Mouse (Mus musculus) limb, embryonic 12.5 days (tissue): ENCODE results near the gene Gm12666. TPM values are rescaled to one million over a fixed set of nuclear protein-coding genes. Genes with fewer than 3 reads are reported as not detected.
"Not testable (repeated sequence)": the region's sequence is repeated elsewhere in the genome, so short reads cannot be mapped to it uniquely, and the experiment has no call there.

Experiments
- ATAC-seq: fragments of 200-750 bp; cut with Nextera tagmentation; 2 replicates; pipeline ENCODE4 v1.8.0; 2017; ENCODE audit warnings: low read depth, moderate TSS enrichment; ENCODE audit not compliant: insufficient number of reproducible peaks, insufficient read depth, low FRiP score, low TSS enrichment
- H3K27ac ChIP-seq: fragments of 300-500 bp; sonication (generic); 2 replicates; pipeline ENCODE4 v1.5.1; 2016; ENCODE audit warnings: mild to moderate bottlenecking, moderate library complexity
- H3K27me3 ChIP-seq: fragments of 300-500 bp; sonication (generic); 2 replicates; pipeline ENCODE4 v1.6.1; 2016; ENCODE audit warnings: mild to moderate bottlenecking, moderate library complexity
- H3K36me3 ChIP-seq: fragments of 300-500 bp; sonication (generic); 2 replicates; pipeline ENCODE4 v1.6.1; 2016; ENCODE audit warnings: mild to moderate bottlenecking, moderate library complexity
- H3K4me1 ChIP-seq: fragments of 300-500 bp; sonication (generic); replicated peaks from 2 replicates; pipeline ENCODE4 v1.6.1; 2016
- H3K4me2 ChIP-seq: fragments of 300-500 bp; sonication (generic); 2 replicates; pipeline ENCODE4 v1.6.1; 2016; ENCODE audit warnings: mild to moderate bottlenecking, moderate library complexity
- H3K4me3 ChIP-seq: fragments of 300-500 bp; sonication (generic); replicated peaks from 2 replicates; pipeline ENCODE4 v1.5.1; 2016; ENCODE audit warnings: mild to moderate bottlenecking
- H3K9ac ChIP-seq: fragments of 300-500 bp; sonication (generic); replicated peaks from 2 replicates; pipeline ENCODE4 v1.6.1; 2016; ENCODE audit warnings: mild to moderate bottlenecking, moderate library complexity
- H3K9me3 ChIP-seq: fragments of 300-500 bp; sonication (generic); 2 replicates; pipeline ENCODE4 v1.6.1; 2016; ENCODE audit warnings: mild to moderate bottlenecking, moderate library complexity
- WGBS: fragments of 180-500 bp; shearing (Covaris S2); methylation state at CpG from one replicate; pipeline ENCODE4 v1.1.7; 2016; 5-methylcytosine and 5-hydroxymethylcytosine counted together
- polyA plus RNA-seq: library from polyadenylated mRNA; unstranded; fragments of >200 nt; fragmentation: Nextera tagmentation; extraction: Ambion mirVana; gene quantifications from 2 replicates; pipeline ENCODE4 v1.2.1, GENCODE M21; 2016

The Gm12666 gene
- polyA plus RNA-seq, result not detected in 2 replicates

DNA sequence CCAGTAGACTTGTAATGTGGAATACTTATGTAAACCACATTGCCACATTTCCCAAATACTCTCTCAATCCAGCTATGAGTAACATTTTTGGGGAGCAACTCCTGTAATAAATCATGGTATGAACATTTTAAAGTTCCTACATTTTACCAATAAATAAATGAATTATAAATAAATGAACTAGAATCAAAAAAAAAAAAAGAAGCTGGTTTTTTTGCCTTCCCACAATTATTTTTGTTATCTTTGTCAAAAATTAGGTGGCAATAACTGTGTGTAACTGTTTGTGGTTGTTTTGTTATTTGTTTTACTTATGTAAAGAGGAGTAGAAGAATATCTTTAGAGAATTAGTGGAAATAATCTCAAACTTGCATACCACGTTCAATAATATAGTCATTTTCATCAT lies at the start of gene Gm12666:
Gene Gm12666 (minus strand): TSS at position 101 of the 400 bp plus-strand sequence.
- H3K4me3 ChIP-seq, H3K9me3 ChIP-seq, H3K27ac ChIP-seq, H3K9ac ChIP-seq, H3K36me3 ChIP-seq, H3K4me1 ChIP-seq, H3K4me2 ChIP-seq, ATAC-seq, H3K27me3 ChIP-seq: not testable (repeated sequence)
- 85% methylated on average over 1 of the region's 1 CpGs for WGBS

DNA sequence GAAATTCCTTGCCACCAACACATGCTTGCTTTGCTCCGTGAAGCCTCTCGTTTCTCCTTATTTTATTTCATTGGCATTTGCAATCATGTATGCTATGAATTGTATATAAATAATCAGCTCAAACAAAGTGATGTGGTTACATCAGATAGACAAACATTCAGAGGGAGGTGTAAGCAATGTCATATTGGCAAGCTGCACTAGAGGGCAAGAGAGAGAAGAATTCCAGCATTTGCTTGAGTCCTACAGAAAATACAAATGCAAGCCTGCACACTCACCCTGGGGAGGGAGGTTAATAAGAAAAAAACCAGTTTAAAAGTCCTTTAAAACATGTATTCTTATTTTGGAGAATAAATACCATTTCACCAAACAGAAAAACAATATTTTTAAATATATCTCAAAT lies 34.8 kb upstream of the Gm12666 start:
- Histone ChIP-seq H3K4me3 (no peak overlapping the region), H3K9ac (no peak overlapping the region), H3K27me3 (no peaks in the 10 kb centered on the region), H3K36me3 (no peaks in the 10 kb centered on the region), H3K4me1 (no peaks in the 10 kb centered on the region), H3K27ac (no peak overlapping the region), H3K9me3 (no peaks in the 10 kb centered on the region), H3K4me2 (no peak overlapping the region)
- no peak for ATAC-seq
- WGBS, result 84% methylated on average over 2 of the region's 2 CpGs

DNA sequence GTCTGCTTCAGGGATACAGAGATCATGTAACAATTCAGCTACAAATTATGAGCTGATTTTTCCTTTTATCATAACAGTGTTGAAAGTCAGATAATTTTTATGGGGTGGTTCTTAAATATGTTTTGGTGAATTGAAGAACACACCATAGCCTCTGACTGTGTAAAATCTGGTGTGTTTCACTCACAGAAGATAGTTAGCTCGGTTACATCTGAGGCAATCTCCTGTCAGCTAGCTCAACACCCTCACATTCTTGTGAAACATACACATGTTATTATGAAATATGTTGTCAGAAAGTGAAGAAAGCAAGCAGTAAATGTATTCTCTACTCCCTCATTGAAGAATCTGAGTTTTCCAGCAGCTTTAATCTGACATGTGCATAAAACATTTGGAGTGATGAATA lies 24.7 kb upstream of the Gm12666 start:
- no peaks in the 10 kb centered on the region for H3K36me3 ChIP-seq
- no peak for ATAC-seq
- H3K4me3 ChIP-seq, result no peak overlapping the region
- H3K9me3 ChIP-seq, result 0 out of 2 replicates have a peak, but pooled peaks cover 2% of the 10 kb centered on the region
- no peak overlapping the region for H3K27ac ChIP-seq
- H3K9ac ChIP-seq, result no peak overlapping the region
- no peaks in the 10 kb centered on the region for H3K27me3 ChIP-seq
- no peaks in the 10 kb centered on the region for H3K4me1 ChIP-seq
- no peak overlapping the region for H3K4me2 ChIP-seq
- WGBS, result 66% methylated on average over 1 of the region's 1 CpGs

DNA sequence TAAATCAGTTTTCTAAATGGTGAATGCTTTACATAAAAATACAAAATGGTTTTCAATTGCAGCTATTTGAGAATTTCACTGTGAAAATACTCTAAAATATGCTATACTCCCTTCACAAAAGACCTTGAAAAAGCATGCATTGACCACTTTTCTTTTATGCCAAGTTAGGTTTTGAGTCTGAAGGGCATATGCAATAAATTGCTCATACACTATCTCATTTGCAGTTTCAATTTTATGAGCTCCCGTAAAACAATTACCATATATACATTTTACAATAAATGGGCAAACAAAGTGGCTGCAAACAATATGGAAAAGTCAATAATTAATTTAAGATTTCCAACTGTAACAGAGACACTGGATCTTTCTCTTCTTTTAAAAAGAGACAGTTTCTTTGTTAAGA lies 38.9 kb downstream of the Gm12666 start:
- Histone ChIP-seq H3K4me1 (no peaks in the 10 kb centered on the region), H3K9me3 (no peaks in the 10 kb centered on the region; the same call in 1 of the 2 replicates), H3K27ac (no peak overlapping the region), H3K36me3 (no peaks in the 10 kb centered on the region), H3K9ac (no peak overlapping the region), H3K4me3 (no peak overlapping the region), H3K4me2 (no peak overlapping the region), H3K27me3 (no peaks in the 10 kb centered on the region)
- ATAC-seq, result no peak
- WGBS, result 81% methylated on average over 1 of the region's 1 CpGs

DNA sequence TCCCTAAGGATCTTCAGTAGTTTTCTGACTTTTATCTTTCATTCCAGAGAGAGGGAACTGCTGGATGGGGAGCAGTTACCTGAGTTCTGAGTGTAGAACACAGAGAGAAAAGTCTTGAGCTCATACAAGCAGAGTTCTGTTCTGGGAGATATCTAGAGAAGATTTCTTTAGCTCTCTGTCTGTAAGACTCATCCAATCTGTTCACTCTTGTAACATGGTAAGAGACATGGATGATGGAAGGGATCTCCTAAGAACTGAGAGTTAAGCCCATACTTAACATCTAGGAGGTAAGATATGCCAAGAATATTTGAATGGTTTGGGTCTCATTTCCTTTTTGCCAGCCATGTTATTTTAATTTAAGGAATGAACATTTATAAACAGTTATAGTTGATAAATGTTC lies 44.4 kb downstream of the Gm12666 start, which contains the start of gene Izumo3:
Gene Izumo3 (minus strand): TSS at position 101 of the 400 bp plus-strand sequence.
- ATAC-seq, result no peak

More for the DNA sequence above, 44.4 kb downstream of the Gm12666 start, which contains the start of gene Izumo3:
- Histone ChIP-seq H3K4me1 (no peaks in the 10 kb centered on the region), H3K36me3 (no peaks in the 10 kb centered on the region), H3K9ac (no peak within 1 kb of the TSS), H3K27ac (no peak within 1 kb of the TSS), H3K4me2 (no peak within 1 kb of the TSS), H3K4me3 (no peak within 1 kb of the TSS), H3K9me3 (no peaks in the 10 kb centered on the region), H3K27me3 (no peaks in the 10 kb centered on the region)

Other genes with a start within 250 kb of the Gm12666 start
- gene Izumo3, start 44.5 kb downstream of the Gm12666 start, polyA plus RNA-seq, result not detected in 2 replicates